Mouse (Mus musculus): ENCODE data around the gene Ggcx.

Gene Ggcx

DNA sequence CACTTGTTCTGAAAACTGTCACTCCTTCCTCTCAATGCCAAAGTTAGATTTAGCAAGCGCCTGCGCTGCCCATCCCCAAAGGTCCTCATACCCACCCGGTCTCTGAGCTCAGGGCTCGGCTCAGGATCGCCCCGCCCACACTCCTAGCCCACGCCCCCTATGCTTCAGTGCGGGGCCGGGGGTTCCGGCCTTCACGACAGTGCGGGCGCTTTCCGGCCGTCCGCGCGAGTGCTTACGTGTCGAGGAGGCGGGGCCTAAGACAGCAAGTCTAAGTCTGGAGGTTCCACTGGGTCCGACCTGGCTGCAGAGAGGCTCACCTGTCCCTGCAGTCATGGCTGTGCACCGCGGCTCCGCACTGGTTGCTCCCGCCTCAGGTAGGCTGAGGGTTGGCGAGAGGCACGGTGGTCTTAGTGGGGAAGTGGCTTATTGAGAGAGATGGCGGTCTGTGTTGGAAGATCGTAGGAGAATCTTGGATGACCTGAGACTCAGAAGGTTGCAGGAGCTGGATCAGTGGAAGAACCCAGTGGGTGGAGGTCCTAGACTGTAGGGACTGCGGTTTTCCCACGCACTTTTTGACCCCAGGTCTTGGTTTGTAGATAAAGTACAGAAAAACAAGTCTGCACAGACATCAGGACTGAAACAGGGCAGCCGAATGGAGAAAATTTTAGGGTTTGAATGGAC, at the start of gene Ggcx:
Gene Ggcx (plus strand): TSS at position 233 of the 681 bp plus-strand sequence.
- peak; percentile 84 for DNase-seq (ENCODE audit: low spot score)

DNA sequence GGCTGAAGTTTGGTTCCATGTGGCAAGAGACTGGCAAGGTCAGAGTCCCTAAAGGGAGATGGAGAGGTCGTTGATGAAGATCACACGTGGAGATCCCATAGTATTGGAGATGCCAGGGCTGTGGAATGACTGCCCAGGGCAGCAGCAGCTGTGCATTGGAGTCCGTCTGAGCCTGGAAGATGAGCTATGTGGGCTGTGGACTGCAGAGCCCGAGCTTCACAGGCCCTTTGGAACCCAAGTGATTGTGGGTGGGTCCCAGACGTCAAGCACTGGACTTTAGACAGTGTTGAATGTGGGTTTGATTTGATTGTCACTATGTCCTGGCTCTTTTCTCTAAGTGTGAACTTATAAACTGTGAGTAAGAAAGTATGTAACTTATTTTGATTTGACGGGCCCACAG, 49.1 kb upstream of the Ggcx start:
- no peak for DNase-seq (ENCODE audit: low spot score)

DNA sequence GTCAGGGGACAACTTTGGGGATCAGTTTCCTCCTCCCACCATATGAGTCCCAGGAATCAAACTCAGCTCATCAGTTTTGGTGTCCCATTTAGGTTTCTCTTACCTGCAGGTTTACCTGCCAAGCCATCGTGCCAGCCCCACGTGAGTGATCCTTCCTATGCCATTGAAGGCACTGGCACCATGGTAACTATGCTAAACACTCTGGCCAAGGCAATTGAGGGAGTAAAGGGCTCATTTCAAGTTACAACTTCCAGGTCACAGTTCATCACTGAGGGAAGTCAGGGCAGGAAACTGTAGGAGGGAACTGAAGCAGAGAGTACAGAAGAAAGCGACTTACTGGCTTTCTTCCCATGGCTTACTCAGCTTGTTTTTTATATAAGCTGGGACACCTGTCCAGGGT, 47.8 kb upstream of the Ggcx start:
- no peak for DNase-seq (ENCODE audit: low spot score)

DNA sequence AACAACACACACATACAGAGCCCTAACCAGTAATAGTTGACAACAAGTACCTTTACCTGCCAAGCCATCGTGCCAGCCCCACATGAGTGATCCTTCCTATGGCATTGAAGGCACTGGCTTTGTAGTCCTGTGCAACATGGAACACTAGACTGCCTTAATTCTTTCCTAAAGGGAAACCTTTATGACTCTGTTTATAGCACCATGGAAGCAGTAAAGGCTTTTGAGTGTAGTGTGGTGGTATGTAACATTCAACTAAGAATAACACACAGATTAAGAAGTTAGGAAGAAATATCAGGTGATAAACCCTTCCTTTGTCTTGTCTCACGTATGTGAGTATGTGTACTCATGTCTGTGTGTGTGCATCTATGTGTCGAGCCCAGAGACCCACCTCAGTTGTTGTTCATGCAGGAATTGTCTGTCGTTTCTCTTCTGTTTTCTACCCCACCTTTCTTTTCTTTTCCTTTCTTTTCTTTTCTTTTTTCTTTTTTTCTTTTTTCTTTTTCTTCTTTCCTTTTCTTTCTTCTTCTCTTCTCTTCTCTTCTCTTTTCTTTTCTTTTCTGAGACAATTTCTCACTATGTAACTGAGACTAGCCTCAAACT, 47.2 kb upstream of the Ggcx start, which contains the start of gene Rnf181:
Gene Rnf181 (minus strand): TSS at position 113 of the 600 bp plus-strand sequence.
- no peak for DNase-seq (ENCODE audit: low spot score)

GRCm38 (mm10) chr6:72367460-72367974, 46.6 kb upstream of the Ggcx start:
- DNase-seq (ENCODE audit: low spot score) = no peak

- no peak for DNase-seq (ENCODE audit: low spot score)
Observed at GRCm38 (mm10) chr6:72369557-72369956, 44.6 kb upstream of the Ggcx start.

DNA sequence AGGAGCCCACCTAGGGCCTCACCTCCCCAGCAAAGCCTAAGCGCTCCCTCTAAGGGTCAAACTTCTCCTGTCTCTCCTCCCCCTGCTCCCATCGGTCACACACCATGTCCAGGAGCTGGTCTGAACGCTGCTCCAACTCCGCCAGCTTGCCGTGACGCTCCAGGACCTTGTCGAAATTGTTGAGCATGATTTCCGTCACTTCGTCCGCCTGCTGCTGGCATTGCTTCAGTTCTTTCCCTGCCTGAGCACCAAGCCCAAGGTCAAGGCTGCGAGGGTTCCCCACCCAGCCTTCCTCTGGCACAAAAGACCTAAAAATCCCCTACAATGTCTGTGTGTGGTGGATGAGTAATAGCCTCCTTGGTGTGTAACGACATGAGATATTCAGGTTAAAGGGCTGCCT, 44.0 kb upstream of the Ggcx start:
- no peak for DNase-seq (ENCODE audit: low spot score)

- DNase-seq (ENCODE audit: low spot score) = no peak
Observed at GRCm38 (mm10) chr6:72371147-72371546, 43.0 kb upstream of the Ggcx start.

DNA sequence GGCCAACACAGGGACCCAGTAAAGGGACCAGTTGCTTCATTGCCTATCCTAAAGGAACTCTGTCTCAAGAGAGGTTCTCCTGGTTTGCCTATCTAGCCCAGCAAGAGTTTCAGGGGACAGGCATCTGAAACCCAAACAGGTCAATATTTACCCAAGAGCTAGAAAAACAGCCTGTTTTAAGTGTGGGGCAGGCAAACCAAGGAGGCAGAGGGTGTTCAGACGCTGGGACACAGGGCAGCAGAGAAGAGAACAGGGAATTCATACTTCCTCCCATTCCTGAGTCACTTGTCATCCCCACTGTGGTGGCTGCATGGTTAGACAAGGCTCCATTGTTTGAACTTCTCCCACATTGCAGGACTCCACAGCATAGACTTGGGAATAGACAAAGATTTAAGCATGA, 42.5 kb upstream of the Ggcx start:
- DNase-seq (ENCODE audit: low spot score) = no peak

DNA sequence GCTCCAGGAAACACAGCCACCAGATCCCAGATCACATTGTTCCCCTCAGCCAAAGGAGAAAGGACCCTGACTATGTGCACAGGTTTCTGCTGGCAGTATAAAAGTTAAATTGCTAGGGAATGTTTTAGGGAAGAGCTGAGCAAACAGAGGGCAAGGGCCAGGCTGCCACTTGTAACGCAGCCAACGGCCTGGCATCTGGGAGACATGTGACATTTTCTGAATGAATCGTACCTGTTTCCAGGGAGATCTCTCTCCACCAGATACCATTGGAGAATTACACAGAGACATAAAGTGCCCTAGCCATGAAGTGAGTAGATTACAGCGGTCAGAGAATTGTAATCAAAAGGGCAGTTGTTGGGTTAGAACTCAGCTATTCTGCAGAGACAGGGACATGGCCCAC, 40.9 kb upstream of the Ggcx start:
- no peak for DNase-seq (ENCODE audit: low spot score)

DNA sequence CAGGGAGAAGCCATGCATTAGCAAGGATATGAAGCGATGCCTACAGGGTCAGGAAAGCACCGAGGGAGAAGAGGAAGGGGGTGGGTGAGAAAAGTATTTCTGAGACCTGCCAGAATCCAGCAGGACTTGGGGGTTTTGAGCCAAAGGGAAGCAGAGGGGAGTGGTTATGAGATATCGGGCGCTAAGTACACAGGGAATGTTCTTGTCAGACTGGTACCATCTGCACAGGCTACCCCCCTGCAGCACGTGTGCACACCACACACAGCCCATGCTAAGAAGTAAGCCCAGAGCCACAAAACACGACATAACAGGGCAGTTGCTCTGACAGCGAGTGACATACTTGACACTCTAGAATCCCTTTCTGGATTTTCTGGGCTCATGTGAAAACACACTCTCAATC, 39.9 kb upstream of the Ggcx start:
- DNase-seq (ENCODE audit: low spot score) = no peak

DNA sequence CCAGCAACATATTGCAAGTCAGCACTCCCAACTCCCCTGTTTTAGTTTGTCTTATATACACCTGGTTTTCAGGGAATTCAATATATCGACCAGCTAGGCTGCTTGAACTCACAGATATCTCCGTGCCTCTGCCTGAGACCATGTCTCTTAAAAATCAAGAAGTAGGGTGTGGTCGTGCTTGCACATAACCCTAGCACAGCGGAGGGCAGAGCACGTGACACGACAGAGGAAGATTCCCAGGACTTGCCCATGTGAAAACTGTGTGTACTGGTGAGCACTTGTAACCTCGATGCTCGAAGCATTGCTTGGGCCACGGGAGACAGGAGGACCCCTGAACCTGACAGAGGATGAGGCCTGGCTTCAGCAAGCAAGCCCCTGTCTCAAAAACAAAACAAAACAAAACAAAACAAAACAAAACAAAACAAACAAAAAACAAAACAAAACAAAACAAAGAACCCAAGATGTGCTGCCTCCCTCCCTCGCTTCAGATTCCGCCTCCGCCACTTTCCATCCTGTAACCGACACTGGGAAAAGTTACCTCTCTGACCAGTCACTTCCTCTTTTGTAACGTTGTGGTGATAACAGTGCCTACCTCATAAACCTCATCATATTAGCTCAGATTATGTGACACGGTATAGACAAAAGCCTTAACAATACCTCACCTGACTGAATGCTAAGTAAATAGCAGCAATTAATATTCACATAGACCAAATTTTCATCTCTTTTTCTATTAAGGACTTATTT, 39.1 kb upstream of the Ggcx start:
- DNase-seq (ENCODE audit: low spot score) = no peak

- no peak for DNase-seq (ENCODE audit: low spot score)
Observed at GRCm38 (mm10) chr6:72378510-72379234, 35.4 kb upstream of the Ggcx start.

GRCm38 (mm10) chr6:72379377-72380130, 34.6 kb upstream of the Ggcx start:
- no peak for DNase-seq (ENCODE audit: low spot score)

DNA sequence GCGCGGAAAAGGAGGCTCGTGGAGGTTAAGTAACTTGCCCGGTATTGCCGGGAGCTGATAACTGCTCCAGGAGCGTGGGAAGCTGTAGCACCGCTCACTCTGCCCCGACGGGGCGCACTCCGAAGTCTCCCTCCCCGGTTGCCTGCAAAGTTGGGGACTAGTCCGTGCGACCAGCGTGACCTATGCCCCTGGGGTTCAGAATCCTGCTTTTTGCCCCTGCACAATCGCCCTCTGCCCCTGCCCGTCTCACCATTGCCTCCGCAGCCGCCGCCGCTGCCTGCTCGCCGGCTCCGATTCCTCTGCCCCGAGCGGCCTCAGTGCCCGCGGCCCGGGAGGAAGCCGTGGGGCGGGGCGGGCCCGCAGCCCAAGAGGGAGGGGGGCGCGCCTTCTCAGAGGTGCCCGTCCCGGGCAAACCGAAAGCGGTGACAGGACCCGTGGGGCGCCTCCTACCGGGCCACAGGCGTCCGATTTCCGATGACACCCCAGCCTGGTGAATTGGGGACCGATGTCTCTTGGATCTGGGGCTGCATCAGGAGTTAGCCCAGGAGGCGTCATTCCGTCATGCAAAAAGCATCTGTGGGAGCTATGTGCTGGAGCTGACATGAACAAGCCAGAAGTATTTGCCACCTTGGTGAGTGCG, 33.9 kb upstream of the Ggcx start, which contains the start of gene Vamp5:
Gene Vamp5 (minus strand): TSS at position 338 of the 640 bp plus-strand sequence.
- DNase-seq (ENCODE audit: low spot score) = peak; percentile 48

DNA sequence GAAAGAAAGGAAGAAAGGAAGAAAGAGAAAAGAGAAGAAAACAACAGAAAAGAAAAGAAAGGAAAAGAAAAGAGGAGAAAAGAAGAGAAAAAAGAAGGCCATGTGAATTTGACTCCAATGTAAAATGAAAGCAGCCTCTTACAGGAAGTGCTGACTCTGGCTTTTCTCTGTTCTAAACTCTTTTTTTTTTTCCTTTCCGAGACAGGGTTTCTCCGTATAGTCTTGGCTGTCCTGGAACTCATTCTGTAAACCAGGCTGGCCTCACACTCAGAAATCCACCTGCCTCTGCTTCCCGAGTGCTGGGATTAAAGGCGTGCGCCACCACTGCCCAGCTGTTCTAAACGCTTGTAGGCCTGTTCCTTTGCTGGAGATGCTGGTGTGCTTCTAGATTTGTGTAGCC, 31.6 kb upstream of the Ggcx start:
- DNase-seq (ENCODE audit: low spot score) = no peak

DNA sequence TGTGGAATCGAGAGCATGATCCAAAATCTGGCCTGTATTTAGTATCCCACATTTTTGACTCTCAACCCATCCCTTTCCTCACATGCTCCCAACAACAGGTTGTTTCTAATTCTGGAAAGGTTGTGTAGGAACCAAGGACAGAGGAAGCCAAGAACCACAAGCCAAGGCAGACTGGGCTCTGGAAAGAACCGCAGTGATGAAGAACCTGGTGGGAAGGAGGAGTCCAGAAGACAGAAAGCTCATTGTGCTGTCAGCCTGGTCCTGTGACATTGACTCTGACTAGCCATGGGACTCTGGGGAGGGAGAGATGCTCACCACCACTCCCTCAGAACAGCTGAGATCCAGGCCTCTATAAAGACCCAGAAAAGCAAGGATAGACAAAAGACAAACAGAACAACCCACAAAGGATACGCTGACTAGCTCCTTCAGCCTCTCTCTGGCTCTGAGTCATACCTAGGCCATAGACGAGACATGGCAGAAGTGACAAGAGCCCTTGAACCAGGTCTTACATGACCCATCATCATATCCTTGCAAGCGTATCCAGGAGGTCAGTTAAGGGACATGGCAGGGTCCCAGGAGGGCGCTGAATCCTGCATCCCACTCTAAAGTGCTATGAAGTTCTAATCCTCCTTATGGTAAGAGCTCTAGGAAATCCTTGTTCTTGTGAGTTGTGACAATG, 30.8 kb upstream of the Ggcx start:
- DNase-seq (ENCODE audit: low spot score) = no peak

GRCm38 (mm10) chr6:72383952-72384351, 30.2 kb upstream of the Ggcx start:
- DNase-seq (ENCODE audit: low spot score) = no peak

DNA sequence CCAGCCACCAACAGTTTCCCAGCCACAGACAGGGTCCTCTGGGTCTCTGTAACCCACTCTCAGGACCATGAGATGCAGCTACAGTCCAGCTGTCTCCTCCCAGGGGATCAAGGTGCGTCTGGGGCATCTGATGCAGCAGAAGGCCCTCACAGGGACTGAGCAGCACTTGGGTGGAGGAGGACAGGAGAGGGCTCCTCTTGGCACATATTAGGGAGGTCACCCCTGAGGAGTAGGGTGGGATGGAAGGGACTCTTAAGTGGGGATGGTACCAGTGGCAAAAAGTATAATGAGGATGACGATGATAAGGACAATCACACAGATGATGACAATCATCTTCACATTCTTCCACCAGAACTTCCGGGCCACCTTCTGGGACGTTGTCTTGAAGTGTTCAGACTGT, 28.9 kb upstream of the Ggcx start:
- no peak for DNase-seq (ENCODE audit: low spot score)

GRCm38 (mm10) chr6:72386561-72386960, 27.5 kb upstream of the Ggcx start:
- no peak for DNase-seq (ENCODE audit: low spot score)
